Mouse (Mus musculus) hindbrain, postnatal 0 days (tissue): ENCODE data around the gene Abhd6. TPM values are rescaled to one million over a fixed set of nuclear protein-coding genes. Genes with fewer than 3 reads are reported as not detected.

ENCODE experiments used
- ATAC-seq: fragments of 200-750 bp; cut with Nextera tagmentation; 2 replicates; pipeline ENCODE4 v1.8.0; 2017; ENCODE audit warnings: mild to moderate bottlenecking, moderate TSS enrichment, moderate library complexity
- DNase-seq: peaks from one replicate; pipeline ENCODE4 v3.0.0-alpha.2; 2015; ENCODE audit warnings: low spot score
- H3K27ac ChIP-seq: fragments of 300-500 bp; sonication (generic); 2 replicates; pipeline ENCODE4 v1.5.1; 2014; ENCODE audit warnings: mild to moderate bottlenecking
- H3K27me3 ChIP-seq: fragments of 300-500 bp; sonication (generic); 2 replicates; pipeline ENCODE4 v1.6.1; 2014; ENCODE audit warnings: low read length, mixed read lengths; ENCODE audit not compliant: insufficient read depth
- H3K36me3 ChIP-seq: fragments of 300-500 bp; sonication (generic); 2 replicates; pipeline ENCODE4 v1.6.1; 2014; ENCODE audit warnings: low read length, mixed read lengths; ENCODE audit not compliant: insufficient read depth
- H3K4me1 ChIP-seq: fragments of 300-500 bp; sonication (generic); 2 replicates; pipeline ENCODE4 v1.6.1; 2014; ENCODE audit warnings: antibody characterized with exemption, low read length, mixed read lengths; ENCODE audit not compliant: insufficient read depth
- H3K4me2 ChIP-seq: fragments of 300-500 bp; sonication (generic); 2 replicates; pipeline ENCODE4 v1.6.1; 2014; ENCODE audit warnings: low read depth, mild to moderate bottlenecking, low read length, moderate library complexity, mixed read lengths
- H3K4me3 ChIP-seq: fragments of 300-500 bp; sonication (generic); 2 replicates; pipeline ENCODE4 v1.5.1; 2014; ENCODE audit warnings: low read length
- H3K9ac ChIP-seq: fragments of 300-500 bp; sonication (generic); replicated peaks from 2 replicates; pipeline ENCODE4 v1.6.1; 2014; ENCODE audit warnings: mild to moderate bottlenecking, low read length, moderate library complexity, mixed read lengths
- H3K9me3 ChIP-seq: fragments of 300-500 bp; sonication (generic); 2 replicates; pipeline ENCODE4 v1.6.1; 2016; ENCODE audit warnings: low read length, mixed read lengths
- CTCF ChIP-seq: IDR thresholded peaks from 2 replicates; pipeline ENCODE4 v1.5.1; 2016; ENCODE audit warnings: antibody characterized with exemption, control low read depth, low read depth
- WGBS: fragments of 180-500 bp; shearing (Covaris S2); extraction: QIAGEN DNeasy Blood & Tissue Kit; methylation state at CpG from one replicate; pipeline ENCODE4 v1.1.7; 2014; 5-methylcytosine and 5-hydroxymethylcytosine counted together
- polyA plus RNA-seq: library from polyadenylated mRNA; unstranded; fragments of >200 nt; fragmentation: Nextera tagmentation; extraction: Ambion mirVana; gene quantifications from 2 replicates; pipeline ENCODE4 v1.2.1, GENCODE M21; 2015
- total RNA-seq: library from RNA; depleted of rRNA; stranded (reverse); fragments of >200 nt; gene quantifications from 2 replicates; pipeline ENCODE4 v1.2.3, GENCODE M21; 2014

Abhd6 gene
- total and polyA plus RNA-seq, 2 experiments from 2014 or later = 14.8 to 36.5 TPM

DNA sequence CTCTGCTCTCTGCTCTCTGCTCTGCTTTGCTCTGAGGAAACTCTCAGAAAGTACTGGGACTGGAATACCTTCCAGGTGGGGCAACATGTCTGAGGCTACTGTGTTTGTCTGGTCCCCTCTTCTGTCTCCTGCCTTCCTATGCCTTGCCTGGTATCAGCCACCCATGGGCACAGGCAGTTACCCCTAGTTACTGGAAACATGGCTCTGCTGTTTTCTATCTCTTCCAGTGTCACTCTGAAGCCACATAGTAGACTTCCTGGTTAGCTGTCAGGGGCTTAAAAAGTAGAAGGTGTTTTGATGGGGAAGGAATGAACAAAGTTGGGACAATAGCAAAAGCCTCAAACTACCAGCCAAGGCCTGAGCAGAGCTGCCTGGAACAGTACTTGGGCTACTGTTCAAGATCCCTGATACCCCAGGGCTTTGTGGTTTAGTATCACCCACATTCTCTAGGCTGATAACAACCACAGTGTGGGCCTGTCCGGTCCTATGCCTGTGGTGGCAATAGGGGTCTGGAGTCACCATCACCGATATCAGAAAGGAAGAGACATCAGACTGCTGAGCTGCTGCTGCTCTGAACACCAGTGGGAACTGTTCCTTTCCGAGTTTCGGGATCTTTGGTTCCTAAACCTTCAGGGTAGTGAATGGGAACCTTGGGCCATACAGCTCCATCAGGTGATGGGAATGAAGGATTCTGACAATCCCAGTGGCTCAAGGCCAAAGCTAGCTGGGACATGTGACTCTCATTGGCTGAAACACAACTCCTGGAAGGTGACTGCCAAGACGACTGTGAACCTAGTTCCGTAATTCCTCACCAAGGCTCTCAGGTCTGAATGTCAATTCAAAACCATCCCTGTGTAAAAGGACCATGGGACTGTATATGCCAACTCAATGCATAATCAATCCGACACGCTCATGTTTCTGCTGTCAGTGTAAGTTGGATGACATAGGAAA lies 61.4 kb downstream of the Abhd6 start:
- DNase-seq (peak; percentile 16), ATAC-seq (no peak)
- 76% methylated on average over 8 of the region's 8 CpGs for WGBS
- no peak overlapping the region for H3K4me2 ChIP-seq
- no peaks in the 10 kb centered on the region for H3K36me3 ChIP-seq
- peak overlapping the region; percentile 64; the same call in 1 of the 2 replicates for H3K27ac ChIP-seq
- no peak overlapping the region for H3K9ac ChIP-seq
- TF ChIP-seq CTCF = no peak
- no peaks in the 10 kb centered on the region for H3K27me3 ChIP-seq
- H3K9me3 ChIP-seq = no peaks in the 10 kb centered on the region
- no peaks in the 10 kb centered on the region for H3K4me1 ChIP-seq
- H3K4me3 ChIP-seq = no peak overlapping the region

DNA sequence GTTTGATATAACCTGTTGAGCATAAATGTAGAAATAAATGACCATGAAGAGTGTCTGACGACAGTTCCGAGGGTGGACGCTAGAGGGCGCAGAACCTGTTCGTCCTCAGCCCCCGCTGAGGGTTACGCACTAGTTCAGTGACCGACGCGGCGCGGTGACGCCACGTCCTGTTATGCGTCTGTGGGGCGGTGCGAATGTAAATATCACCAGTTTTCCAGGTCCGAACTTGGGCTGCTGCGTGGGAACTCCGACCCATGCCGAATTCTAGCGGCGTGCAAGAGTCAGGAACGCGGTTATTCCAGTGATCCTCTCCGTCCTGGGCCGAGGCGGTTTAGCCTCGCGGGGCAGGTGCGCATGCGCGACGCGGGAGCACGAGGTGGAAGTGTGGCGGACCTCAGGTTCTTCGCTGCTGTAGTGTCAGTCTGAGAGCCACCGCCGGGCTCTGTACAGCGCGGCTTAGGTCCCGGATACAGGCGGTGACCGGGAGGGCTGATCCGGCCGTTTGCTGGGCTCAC lies 77.5 kb downstream of the Abhd6 start, which contains the start of gene Rpp14:
Rpp14 (plus strand) TSS at position 203 of the 515 bp plus-strand sequence.
- TF ChIP-seq CTCF = peak; percentile 99
- ATAC-seq = peak; percentile 96
- no peaks in the 10 kb centered on the region for H3K9me3 ChIP-seq
- peak; percentile 98 for DNase-seq
- H3K4me3 ChIP-seq = peak within 1 kb of the TSS; percentile 64
- H3K27ac ChIP-seq = peak within 1 kb of the TSS; percentile 88
- 0 out of 2 replicates have a peak, but pooled peaks cover 3% of the 10 kb centered on the region for H3K4me1 ChIP-seq
- whole genome bisulfite sequencing = under 1% methylated on average over 47 of the region's 47 CpGs
- H3K27me3 ChIP-seq = no peaks in the 10 kb centered on the region
- peak within 1 kb of the TSS; percentile 79 for H3K9ac ChIP-seq
- H3K4me2 ChIP-seq = peak within 1 kb of the TSS; percentile 66
- H3K36me3 ChIP-seq = no peaks in the 10 kb centered on the region; the same call in 1 of the 2 replicates

DNA sequence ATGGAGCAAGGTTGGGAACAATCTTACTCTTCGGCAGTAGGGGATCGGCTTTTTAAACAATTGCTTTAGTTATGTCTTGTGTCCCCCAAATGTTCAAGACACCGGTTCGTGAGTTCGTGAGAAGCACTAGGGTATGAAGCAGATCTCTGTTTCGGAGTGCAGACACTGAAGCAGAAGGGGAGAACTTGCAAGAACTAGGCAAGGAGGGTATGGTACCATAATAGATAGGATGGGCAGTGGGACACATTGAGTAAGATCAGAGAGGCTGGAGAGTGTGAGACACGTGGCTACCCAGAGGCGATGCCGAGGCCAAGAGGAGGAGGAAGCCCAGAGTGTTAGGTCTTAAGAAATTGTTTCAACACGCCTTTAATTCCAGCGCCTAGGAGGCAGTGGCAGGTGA lies 78.0 kb downstream of the Abhd6 start:
- TF ChIP-seq CTCF = no peak
- Histone ChIP-seq H3K36me3 (no peaks in the 10 kb centered on the region; the same call in 1 of the 2 replicates), H3K4me2 (peak overlapping the region; percentile 66), H3K4me1 (0 out of 2 replicates have a peak, but pooled peaks cover 3% of the 10 kb centered on the region), H3K27me3 (no peaks in the 10 kb centered on the region), H3K4me3 (peak overlapping the region; percentile 64), H3K27ac (peak overlapping the region; percentile 88), H3K9me3 (no peaks in the 10 kb centered on the region), H3K9ac (peak overlapping the region; percentile 79)
- WGBS = 3% methylated on average over 11 of the region's 11 CpGs
- ATAC-seq (peak; percentile 60), DNase-seq (no peak)

DNA sequence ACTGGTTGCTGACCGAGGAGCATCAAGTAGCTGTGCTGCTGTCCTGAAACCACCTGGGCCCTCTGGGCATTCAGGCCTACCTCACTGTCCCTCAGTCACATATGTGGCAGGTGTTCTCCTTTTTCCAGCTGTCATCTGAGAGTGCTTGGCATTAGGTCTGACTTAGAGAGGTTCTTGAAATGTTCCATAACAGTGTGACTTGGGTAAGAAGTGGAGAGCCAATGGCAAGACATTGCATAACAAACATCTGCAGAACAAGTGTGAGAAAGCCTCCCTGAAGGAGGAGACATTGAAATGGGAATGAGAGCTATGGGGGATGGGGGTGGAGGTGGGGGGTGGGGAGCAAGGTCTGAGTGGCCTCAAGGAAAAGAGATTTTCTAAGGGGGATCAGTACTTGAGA lies 80.2 kb downstream of the Abhd6 start:
- 89% methylated on average over 1 of the region's 1 CpGs for WGBS
- no peaks in the 10 kb centered on the region for H3K27me3 ChIP-seq
- H3K9ac ChIP-seq = no peak overlapping the region
- no peak for ATAC-seq
- H3K4me3 ChIP-seq = no peak overlapping the region
- no peak overlapping the region for H3K4me2 ChIP-seq
- no peak for TF ChIP-seq CTCF
- peaks cover 9% of the 10 kb centered on the region; the same call in 1 of the 2 replicates for H3K36me3 ChIP-seq
- no peak for DNase-seq
- no peaks in the 10 kb centered on the region for H3K9me3 ChIP-seq
- 0 out of 2 replicates have a peak, but pooled peaks cover 3% of the 10 kb centered on the region for H3K4me1 ChIP-seq
- no peak overlapping the region for H3K27ac ChIP-seq

DNA sequence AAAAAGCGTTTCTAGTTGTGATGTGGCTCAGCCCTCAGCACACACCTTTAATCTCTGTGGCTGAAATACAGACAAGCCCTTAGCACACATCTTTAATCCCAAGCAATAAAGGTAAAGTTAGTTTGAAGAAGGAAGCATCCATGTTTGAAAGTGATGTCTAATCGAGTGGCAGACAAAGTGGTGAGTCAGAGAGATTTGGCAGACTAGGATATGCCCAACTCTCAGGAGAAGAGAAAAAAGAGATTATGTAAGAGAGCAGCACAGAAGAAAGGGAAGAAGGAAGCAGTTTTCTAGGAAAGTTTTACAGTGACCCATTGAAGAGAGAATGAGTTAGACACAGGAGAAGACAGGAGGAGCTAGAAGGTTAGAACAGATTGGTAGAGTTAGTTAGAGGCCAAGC lies 86.3 kb downstream of the Abhd6 start:
- H3K27ac ChIP-seq = no peak overlapping the region
- no peaks in the 10 kb centered on the region for H3K9me3 ChIP-seq
- H3K36me3 ChIP-seq = peaks cover 34% of the 10 kb centered on the region
- ATAC-seq (no peak), DNase-seq (no peak)
- H3K4me1 ChIP-seq = no peaks in the 10 kb centered on the region
- no peak overlapping the region for H3K9ac ChIP-seq
- 98% methylated on average over 2 of the region's 2 CpGs for WGBS
- no peak for TF ChIP-seq CTCF
- no peak overlapping the region for H3K4me2 ChIP-seq
- H3K27me3 ChIP-seq = no peaks in the 10 kb centered on the region
- no peak overlapping the region for H3K4me3 ChIP-seq

DNA sequence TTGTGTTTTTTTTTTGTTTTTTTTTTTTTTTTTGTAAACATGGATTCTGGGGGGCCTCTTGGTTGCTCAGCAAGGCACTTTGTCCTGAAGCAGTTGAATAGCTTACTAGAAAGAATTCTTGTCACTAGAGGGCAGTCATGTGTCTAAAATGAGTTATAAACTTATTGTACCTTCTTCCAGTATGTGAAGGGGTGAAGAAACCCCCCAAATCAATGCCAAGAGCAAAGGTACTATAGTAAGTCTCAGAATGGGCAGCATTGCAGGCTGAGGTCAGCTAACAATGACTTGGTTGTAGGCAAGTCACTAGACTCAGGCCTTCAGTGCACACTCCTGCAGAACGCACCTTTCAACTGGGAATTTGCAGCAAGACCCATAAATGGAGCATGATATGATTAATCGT lies 89.9 kb downstream of the Abhd6 start:
- no peak overlapping the region for H3K4me2 ChIP-seq
- H3K4me1 ChIP-seq = peaks cover under 1% of the 10 kb centered on the region; the same call in 1 of the 2 replicates
- DNase-seq = peak; percentile 87
- H3K27ac ChIP-seq = no peak overlapping the region
- H3K9ac ChIP-seq = no peak overlapping the region
- no peak overlapping the region for H3K4me3 ChIP-seq
- WGBS = 88% methylated on average over 2 of the region's 2 CpGs
- no peaks in the 10 kb centered on the region for H3K9me3 ChIP-seq
- ATAC-seq = peak; percentile 42; the same call in 1 of the 2 replicates
- no peaks in the 10 kb centered on the region for H3K27me3 ChIP-seq
- peak; percentile 63 for TF ChIP-seq CTCF
- peaks cover 28% of the 10 kb centered on the region for H3K36me3 ChIP-seq
